Mouse (Mus musculus) R1 (cell line): ENCODE measurements at regions not wholly inside any gene's neighbourhood (a gene's known extent, or its start where the extent isn't known, plus 50 kb on each side); places are given as distances from the start of the nearest gene placed in this dataset.
A peak's percentile ranks its signal among the peaks of the same experiment; 100 is the strongest.

Source experiments
- DNase-seq: peaks from one replicate; pipeline ENCODE4 v3.0.0-alpha.2; 2018; ENCODE audit warnings: low read depth, low spot score

GRCm38 (mm10) chr5:106062926-106063325 is 186.6 kb downstream of the Zfp326 start:
- DNase-seq: no peak

GRCm38 (mm10) chr5:106056631-106057030 is 180.3 kb downstream of the Zfp326 start:
- no peak for DNase-seq

GRCm38 (mm10) chr5:106055221-106055620 is 178.9 kb downstream of the Zfp326 start:
- no peak for DNase-seq

GRCm38 (mm10) chr5:106051026-106051425 is 174.7 kb downstream of the Zfp326 start:
- DNase-seq: no peak

- no peak for DNase-seq
Observed at GRCm38 (mm10) chr5:106044878-106045585, 168.7 kb downstream of the Zfp326 start.

GRCm38 (mm10) chr5:106038321-106038720 is 162.0 kb downstream of the Zfp326 start:
- DNase-seq: no peak

- no peak for DNase-seq
Observed at GRCm38 (mm10) chr5:106036176-106036575, 159.8 kb downstream of the Zfp326 start.

- no peak for DNase-seq
Observed at GRCm38 (mm10) chr5:106032956-106033355, 156.6 kb downstream of the Zfp326 start.

- no peak for DNase-seq
Observed at GRCm38 (mm10) chr5:106026861-106027260, 150.5 kb downstream of the Zfp326 start.

GRCm38 (mm10) chr5:106004292-106004917 is 128.0 kb downstream of the Zfp326 start:
- DNase-seq: no peak

GRCm38 (mm10) chr5:106003321-106004291 is 127.2 kb downstream of the Zfp326 start:
- no peak for DNase-seq

- no peak for DNase-seq
Observed at GRCm38 (mm10) chr5:106002330-106002729, 126.0 kb downstream of the Zfp326 start.

- no peak for DNase-seq
Observed at GRCm38 (mm10) chr5:105994218-105994617, 117.9 kb downstream of the Zfp326 start.

- DNase-seq: no peak
Observed at GRCm38 (mm10) chr5:105993066-105993760, 116.8 kb downstream of the Zfp326 start.

- peak; percentile 69 for DNase-seq
Observed at GRCm38 (mm10) chr5:105990777-105991176, 114.4 kb downstream of the Zfp326 start.

GRCm38 (mm10) chr5:105986401-105986800 is 110.0 kb downstream of the Zfp326 start:
- DNase-seq: peak; percentile 73

- no peak for DNase-seq
Observed at GRCm38 (mm10) chr5:105983131-105983530, 106.8 kb downstream of the Zfp326 start.

GRCm38 (mm10) chr5:105976746-105977145 is 100.4 kb downstream of the Zfp326 start:
- no peak for DNase-seq

GRCm38 (mm10) chr5:105976076-105976475 is 99.7 kb downstream of the Zfp326 start:
- DNase-seq: no peak

- DNase-seq: peak; percentile 38
Observed at GRCm38 (mm10) chr5:105975275-105976011, 99.1 kb downstream of the Zfp326 start.
